Mouse (Mus musculus): Measurements from ENCODE around the gene Zfp593. TPM values are rescaled to one million over a fixed set of nuclear protein-coding genes. Genes with fewer than 3 reads are reported as not detected.

Gene Zfp593
- polyA plus RNA-seq, 1 experiment from 2014 or later: 22.9 TPM

Other genes starting within 250 kb of the Zfp593 start
- gene Dhdds, start 244.7 kb downstream of the Zfp593 start, polyA plus RNA-seq (2016; fragmentation: Nextera tagmentation; extraction: Ambion mirVana): 38.8 and 41.4 TPM in 2 replicates
- 16.9 and 29.2 TPM in 2 replicates for gene Lin28a, start 226.8 kb downstream of the Zfp593 start, polyA plus RNA-seq (2016; fragmentation: Nextera tagmentation; extraction: Ambion mirVana)
- gene Zfp683, start 191.8 kb downstream of the Zfp593 start, polyA plus RNA-seq (2016; fragmentation: Nextera tagmentation; extraction: Ambion mirVana): not detected in 2 replicates
- 2.0 TPM in 2 replicates for gene Crybg2, start 184.8 kb downstream of the Zfp593 start, polyA plus RNA-seq (2016; fragmentation: Nextera tagmentation; extraction: Ambion mirVana)
- 5.1 TPM in 2 replicates for gene Cd52, start 150.5 kb downstream of the Zfp593 start, polyA plus RNA-seq (2016; fragmentation: Nextera tagmentation; extraction: Ambion mirVana)
- gene Ubxn11, start 143.0 kb downstream of the Zfp593 start, polyA plus RNA-seq (2016; fragmentation: Nextera tagmentation; extraction: Ambion mirVana): 4.8 and 6.5 TPM in 2 replicates
- 302 and 324 TPM in 2 replicates for gene Sh3bgrl3, start 116.8 kb downstream of the Zfp593 start, polyA plus RNA-seq (2016; fragmentation: Nextera tagmentation; extraction: Ambion mirVana)
- gene Cep85, start 58.5 kb downstream of the Zfp593 start, polyA plus RNA-seq (2016; fragmentation: Nextera tagmentation; extraction: Ambion mirVana): 33.7 and 35.9 TPM in 2 replicates
- gene Gm7534, start 42.6 kb downstream of the Zfp593 start, polyA plus RNA-seq (2016; fragmentation: Nextera tagmentation; extraction: Ambion mirVana): not detected in 2 replicates
- gene Catsper4, start 18.2 kb downstream of the Zfp593 start, polyA plus RNA-seq (2016; fragmentation: Nextera tagmentation; extraction: Ambion mirVana): not detected in 2 replicates
- 0.22 and 0.35 TPM in 2 replicates for gene Cnksr1, start 7.2 kb downstream of the Zfp593 start, polyA plus RNA-seq (2016; fragmentation: Nextera tagmentation; extraction: Ambion mirVana)
- gene E130218I03Rik, start 1.9 kb downstream of the Zfp593 start, polyA plus RNA-seq (2016; fragmentation: Nextera tagmentation; extraction: Ambion mirVana): 0.25 and 1.0 TPM in 2 replicates
- 0.20 TPM in 1 of 2 replicates, not detected in the other for gene Gm30191, start 1.3 kb upstream of the Zfp593 start, polyA plus RNA-seq (2016; fragmentation: Nextera tagmentation; extraction: Ambion mirVana)
- gene Grrp1, start 8.5 kb upstream of the Zfp593 start, polyA plus RNA-seq (2016; fragmentation: Nextera tagmentation; extraction: Ambion mirVana): 5.7 and 9.5 TPM in 2 replicates
- 21.6 and 23.8 TPM in 2 replicates for gene Pdik1l, start 42.3 kb upstream of the Zfp593 start, polyA plus RNA-seq (2016; fragmentation: Nextera tagmentation; extraction: Ambion mirVana)
- gene Trim63, start 69.5 kb upstream of the Zfp593 start, polyA plus RNA-seq (2016; fragmentation: Nextera tagmentation; extraction: Ambion mirVana): 0.36 and 0.87 TPM in 2 replicates
- gene Slc30a2, start 97.6 kb upstream of the Zfp593 start, polyA plus RNA-seq (2016; fragmentation: Nextera tagmentation; extraction: Ambion mirVana): 0.10 TPM in 1 of 2 replicates, not detected in the other
- gene Extl1, start 138.3 kb upstream of the Zfp593 start, polyA plus RNA-seq (2016; fragmentation: Nextera tagmentation; extraction: Ambion mirVana): 0.23 and 0.39 TPM in 2 replicates
- gene Pafah2, start 150.7 kb upstream of the Zfp593 start, polyA plus RNA-seq (2016; fragmentation: Nextera tagmentation; extraction: Ambion mirVana): 7.2 and 8.9 TPM in 2 replicates
- gene Stmn1, start 222.7 kb upstream of the Zfp593 start, polyA plus RNA-seq (2016; fragmentation: Nextera tagmentation; extraction: Ambion mirVana): 2,607 and 3,209 TPM in 2 replicates